Mouse (Mus musculus) ES-Bruce4 (cell line): ENCODE measurements around the gene Card6.

Experiments
- CTCF ChIP-seq: IDR thresholded peaks from one replicate; pipeline ENCODE4 v1.8.1; 2011; ENCODE audit warnings: low read depth, low read length
- POLR2A ChIP-seq: IDR thresholded peaks from one replicate; pipeline ENCODE4 v1.8.1; 2011; ENCODE audit warnings: low read length; ENCODE audit not compliant: insufficient read depth

DNA sequence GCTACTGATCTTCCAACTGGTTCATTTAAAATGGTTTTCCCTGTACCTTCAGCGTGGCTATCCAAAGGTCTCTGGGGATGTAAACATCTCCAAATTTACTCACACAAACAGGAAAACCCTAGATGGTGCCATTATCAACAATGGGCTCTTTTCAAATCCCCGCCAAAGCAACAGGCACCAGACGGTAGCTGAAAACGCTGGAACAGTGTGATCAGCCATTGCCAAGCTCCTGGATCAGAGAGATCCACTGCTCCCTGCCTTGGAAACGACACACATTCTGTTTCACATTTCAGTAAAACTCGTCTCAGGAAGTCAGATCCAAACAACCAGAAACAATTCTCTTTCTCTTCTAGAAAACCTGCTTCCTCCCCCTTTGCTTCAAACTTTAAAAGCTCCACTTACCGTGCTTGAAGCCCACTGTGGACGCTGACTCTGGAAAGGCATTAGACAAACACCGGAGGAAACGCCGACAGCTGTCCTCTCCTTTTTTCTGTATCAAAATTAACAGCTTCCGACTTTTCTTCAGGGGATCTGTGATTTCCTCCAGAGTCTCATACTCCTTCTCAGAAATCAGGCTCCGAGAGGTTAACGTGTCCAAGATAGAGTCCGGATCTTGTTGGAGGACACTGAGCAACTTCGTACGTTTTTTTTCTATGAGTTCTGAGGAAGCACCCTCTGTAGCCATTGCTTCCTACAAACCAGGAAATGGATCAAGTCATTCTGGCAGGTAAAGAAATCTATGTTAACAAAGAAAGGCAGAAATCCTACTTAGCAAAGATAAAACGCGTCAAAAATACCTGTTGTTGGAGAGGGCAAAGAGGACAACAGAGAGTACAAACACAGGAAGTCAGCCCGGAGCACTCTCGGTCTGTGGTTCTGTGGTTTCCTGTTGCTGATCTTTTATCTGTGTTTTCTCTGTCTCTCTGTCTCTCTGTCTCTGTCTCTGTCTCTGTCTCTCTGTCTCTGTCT lies at the start of gene Card6:
- TF ChIP-seq CTCF (no peak), POLR2A (no peak)
